Mouse (Mus musculus) stomach, embryonic 14.5 days (tissue): ENCODE data around the gene Gm20388. TPM values are rescaled to one million over a fixed set of nuclear protein-coding genes. Genes with fewer than 3 reads are reported as not detected.

Experiments
- ATAC-seq: fragments of 200-750 bp; cut with Nextera tagmentation; 2 replicates; pipeline ENCODE4 v1.8.0; 2017; ENCODE audit warnings: low read depth, moderate TSS enrichment; ENCODE audit not compliant: insufficient number of reproducible peaks, insufficient read depth, low FRiP score
- H3K27ac ChIP-seq: fragments of 300-500 bp; sonication (generic); 2 replicates; pipeline ENCODE4 v1.5.1; 2014; ENCODE audit warnings: mild to moderate bottlenecking, low read length, moderate library complexity, mixed read lengths
- H3K27me3 ChIP-seq: fragments of 300-500 bp; sonication (generic); 2 replicates; pipeline ENCODE4 v1.6.1; 2014; ENCODE audit warnings: low read length, control low read depth, mixed read lengths; ENCODE audit not compliant: control insufficient read depth, insufficient read depth
- H3K36me3 ChIP-seq: fragments of 300-500 bp; sonication (generic); 2 replicates; pipeline ENCODE4 v1.6.1; 2014; ENCODE audit warnings: mild to moderate bottlenecking, control low read depth, low read length, moderate library complexity, mixed read lengths; ENCODE audit not compliant: control insufficient read depth, insufficient read depth
- H3K4me1 ChIP-seq: fragments of 300-500 bp; sonication (generic); 2 replicates; pipeline ENCODE4 v1.6.1; 2014; ENCODE audit warnings: low read length, control low read depth, mixed read lengths; ENCODE audit not compliant: control insufficient read depth, insufficient read depth
- H3K4me2 ChIP-seq: fragments of 300-500 bp; sonication (generic); replicated peaks from 2 replicates; pipeline ENCODE4 v1.6.1; 2014; ENCODE audit warnings: low read depth, low read length, control low read depth
- H3K4me3 ChIP-seq: fragments of 300-500 bp; sonication (generic); 2 replicates; pipeline ENCODE4 v1.5.1; 2014; ENCODE audit warnings: low read depth, low read length, control low read depth
- H3K9ac ChIP-seq: fragments of 300-500 bp; sonication (generic); replicated peaks from 2 replicates; pipeline ENCODE4 v1.6.1; 2014; ENCODE audit warnings: low read depth, mild to moderate bottlenecking, control low read depth, low read length, moderate library complexity, mixed read lengths
- H3K9me3 ChIP-seq: fragments of 300-500 bp; sonication (generic); 2 replicates; pipeline ENCODE4 v1.6.1; 2016; ENCODE audit warnings: low read depth, low read length, control low read depth; ENCODE audit not compliant: control insufficient read depth
- WGBS: fragments of 180-500 bp; shearing (Covaris S2); extraction: QIAGEN DNeasy Blood & Tissue Kit; methylation state at CpG from one replicate; pipeline ENCODE4 v1.1.7; 2014; 5-methylcytosine and 5-hydroxymethylcytosine counted together
- polyA plus RNA-seq: library from polyadenylated mRNA; unstranded; fragments of >200 nt; fragmentation: Nextera tagmentation; extraction: Ambion mirVana; gene quantifications from 2 replicates; pipeline ENCODE4 v1.2.1, GENCODE M21; 2014

The Gm20388 gene
- polyA plus RNA-seq, 1 experiment from 2014 or later: 11.4 TPM

DNA sequence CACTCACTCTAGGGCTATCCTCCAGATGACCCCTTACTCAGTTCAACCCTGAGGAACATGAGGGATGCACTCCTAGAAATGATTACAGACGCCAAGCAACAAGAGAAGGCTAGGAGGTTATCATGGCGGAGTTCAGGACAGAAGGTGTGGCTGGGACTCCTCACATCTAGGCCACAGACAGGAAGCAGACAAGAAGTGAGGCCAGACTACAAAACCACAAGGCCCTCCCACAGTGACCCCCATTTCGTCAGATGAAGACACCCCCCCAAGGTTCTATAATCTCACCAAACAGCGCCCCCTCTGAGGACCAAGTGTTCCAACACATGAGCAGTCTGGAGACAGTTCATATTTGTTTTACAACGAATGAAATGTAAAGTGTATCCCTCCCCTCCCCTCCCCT lies 2286.7 kb downstream of the Gm20388 start:
- Histone ChIP-seq H3K36me3 (no peaks in the 10 kb centered on the region), H3K4me1 (peaks cover 4% of the 10 kb centered on the region; the same call in 1 of the 2 replicates), H3K27me3 (no peaks in the 10 kb centered on the region), H3K4me3 (no peak overlapping the region), H3K9me3 (no peaks in the 10 kb centered on the region), H3K4me2 (no peak overlapping the region), H3K27ac (no peak overlapping the region), H3K9ac (no peak overlapping the region)
- ATAC-seq: no peak
- 59% methylated on average over 5 of the region's 5 CpGs for WGBS

DNA sequence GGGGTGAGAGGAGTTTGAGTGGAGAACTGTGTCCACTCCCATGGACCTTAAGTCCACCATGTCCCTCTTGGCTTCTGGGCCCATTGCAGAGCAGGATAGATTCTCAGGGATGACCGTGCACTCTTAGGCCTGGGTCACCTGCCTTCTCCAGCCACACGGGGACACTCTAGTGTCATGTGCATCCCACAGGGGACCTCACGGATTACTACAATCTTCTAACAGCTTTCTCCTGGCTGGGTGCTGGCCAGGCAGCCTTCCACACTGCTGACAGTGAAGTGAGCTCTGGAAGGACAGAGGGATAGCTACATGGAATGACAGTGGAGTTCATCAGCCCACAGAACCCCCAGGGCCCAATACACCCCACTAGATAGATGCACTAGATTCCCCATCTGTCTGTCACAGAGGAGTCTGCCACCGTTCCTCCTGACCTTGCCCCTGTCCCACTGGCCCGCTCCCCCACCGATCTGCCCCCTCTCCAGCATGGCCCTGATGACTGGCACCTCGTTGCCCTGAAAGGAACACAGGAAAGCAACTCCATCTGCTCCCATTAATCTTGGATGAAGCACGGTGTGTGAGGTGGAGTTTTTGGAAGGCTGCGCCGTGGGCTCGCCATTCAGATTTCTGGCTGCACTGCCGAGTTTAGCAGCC lies 2287.9 kb downstream of the Gm20388 start:
- H3K4me3 ChIP-seq: no peak overlapping the region
- no peak overlapping the region for H3K27ac ChIP-seq
- no peaks in the 10 kb centered on the region for H3K27me3 ChIP-seq
- H3K4me2 ChIP-seq: no peak overlapping the region
- ATAC-seq: no peak
- H3K36me3 ChIP-seq: no peaks in the 10 kb centered on the region
- 73% methylated on average over 12 of the region's 12 CpGs for WGBS
- no peak overlapping the region for H3K9ac ChIP-seq
- H3K4me1 ChIP-seq: peaks cover 4% of the 10 kb centered on the region; the same call in 1 of the 2 replicates
- H3K9me3 ChIP-seq: no peaks in the 10 kb centered on the region

DNA sequence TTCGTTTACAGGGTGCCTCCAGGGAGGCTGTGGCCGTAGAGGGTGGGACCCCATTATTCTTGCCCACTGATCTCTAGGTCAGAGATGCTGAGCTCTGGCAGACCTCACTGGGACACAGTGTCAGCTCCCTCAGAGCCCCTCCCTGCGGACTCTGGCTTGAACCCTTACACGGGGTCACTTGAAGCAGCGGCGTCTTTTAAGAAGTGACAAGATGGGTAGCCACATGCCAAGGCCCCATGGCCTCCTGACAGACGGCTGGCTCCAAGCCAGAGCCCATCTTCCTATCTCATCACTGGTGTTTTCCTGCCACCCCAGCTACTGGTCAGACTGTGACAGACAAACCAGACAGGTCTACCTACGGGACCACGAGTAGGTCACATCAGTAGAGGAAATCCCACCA lies 2288.6 kb downstream of the Gm20388 start:
- no peak for ATAC-seq
- 78% methylated on average over 9 of the region's 9 CpGs for WGBS

DNA sequence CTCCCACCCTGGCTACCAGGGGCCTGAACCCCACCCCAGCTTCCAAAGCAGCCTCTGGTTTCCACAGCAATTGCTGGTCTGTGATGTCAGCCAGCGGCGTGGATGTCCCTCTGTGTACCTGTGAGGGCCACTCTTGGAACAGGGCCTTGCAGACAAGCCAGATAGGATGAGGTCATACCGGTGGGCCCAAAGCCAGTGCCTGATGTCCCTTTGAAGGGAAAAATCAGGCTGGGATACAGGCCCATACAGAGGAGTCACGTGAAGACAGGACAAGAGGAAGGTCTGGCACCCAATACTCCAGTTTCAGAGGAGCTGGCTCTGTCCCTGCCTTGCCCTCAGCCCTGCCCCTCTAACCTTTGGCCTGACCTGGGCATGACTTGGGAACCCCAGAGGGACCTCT lies 2289.2 kb downstream of the Gm20388 start:
- WGBS: 96% methylated on average over 4 of the region's 4 CpGs
- H3K4me1 ChIP-seq: no peaks in the 10 kb centered on the region
- H3K9me3 ChIP-seq: no peaks in the 10 kb centered on the region
- H3K4me2 ChIP-seq: no peak overlapping the region
- H3K4me3 ChIP-seq: no peak overlapping the region
- no peaks in the 10 kb centered on the region for H3K27me3 ChIP-seq
- no peaks in the 10 kb centered on the region for H3K36me3 ChIP-seq
- H3K9ac ChIP-seq: no peak overlapping the region
- no peak for ATAC-seq
- H3K27ac ChIP-seq: no peak overlapping the region

More for the DNA sequence above, 2288.6 kb downstream of the Gm20388 start:
- Histone ChIP-seq H3K4me2 (no peak overlapping the region), H3K9ac (no peak overlapping the region), H3K27me3 (no peaks in the 10 kb centered on the region), H3K9me3 (no peaks in the 10 kb centered on the region), H3K27ac (no peak overlapping the region), H3K4me3 (no peak overlapping the region), H3K4me1 (no peaks in the 10 kb centered on the region), H3K36me3 (no peaks in the 10 kb centered on the region)

DNA sequence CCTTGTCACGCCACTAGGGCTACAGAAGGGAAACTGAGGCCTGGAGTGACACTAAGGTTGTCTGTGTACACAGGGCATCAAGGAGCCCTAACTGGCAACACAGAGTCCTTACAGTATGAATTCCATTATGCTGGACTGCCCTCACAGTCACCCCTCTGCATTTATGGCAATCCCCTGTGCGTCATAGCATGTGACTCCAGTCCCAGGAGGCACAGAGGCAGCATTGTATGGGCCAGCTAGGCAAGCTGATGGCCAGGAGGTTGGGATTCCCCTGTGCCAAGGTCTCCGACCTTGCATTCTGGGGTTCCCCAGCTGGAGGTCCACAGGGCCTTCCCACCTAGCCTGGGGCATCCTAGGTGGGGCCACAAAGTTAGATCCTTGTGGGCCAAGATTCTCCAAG lies 2300.9 kb downstream of the Gm20388 start:
- H3K4me1 ChIP-seq: no peaks in the 10 kb centered on the region
- no peak for ATAC-seq
- no peak overlapping the region for H3K9ac ChIP-seq
- 79% methylated on average over 3 of the region's 3 CpGs for WGBS
- H3K9me3 ChIP-seq: no peaks in the 10 kb centered on the region
- H3K27me3 ChIP-seq: no peaks in the 10 kb centered on the region
- no peaks in the 10 kb centered on the region for H3K36me3 ChIP-seq
- H3K4me2 ChIP-seq: no peak overlapping the region
- H3K27ac ChIP-seq: no peak overlapping the region
- H3K4me3 ChIP-seq: no peak overlapping the region

DNA sequence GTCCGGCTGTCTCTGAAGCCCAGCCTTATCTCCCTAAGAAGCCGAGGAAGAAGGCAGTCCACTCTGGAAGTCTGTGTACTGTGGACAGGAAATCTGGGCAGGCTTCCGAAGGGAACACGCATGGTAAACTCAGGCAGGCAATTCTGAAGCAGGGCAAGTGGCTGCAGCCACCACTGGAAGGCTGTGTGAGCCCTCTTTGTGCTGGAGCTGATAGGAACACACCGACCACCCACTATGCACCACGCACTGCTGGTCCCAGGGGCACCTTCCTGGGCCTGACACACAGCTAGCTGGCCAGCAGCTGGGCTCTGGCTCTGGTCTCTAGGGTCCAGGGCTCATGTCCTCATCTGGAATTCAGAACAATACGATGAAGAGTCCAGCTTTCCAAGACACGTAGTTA lies 2305.0 kb downstream of the Gm20388 start:
- no peaks in the 10 kb centered on the region for H3K9me3 ChIP-seq
- H3K4me1 ChIP-seq: no peaks in the 10 kb centered on the region
- H3K9ac ChIP-seq: no peak overlapping the region
- H3K27ac ChIP-seq: no peak overlapping the region
- no peak overlapping the region for H3K4me2 ChIP-seq
- WGBS: 65% methylated on average over 8 of the region's 8 CpGs
- no peaks in the 10 kb centered on the region for H3K27me3 ChIP-seq
- no peak for ATAC-seq
- no peaks in the 10 kb centered on the region for H3K36me3 ChIP-seq
- H3K4me3 ChIP-seq: no peak overlapping the region

DNA sequence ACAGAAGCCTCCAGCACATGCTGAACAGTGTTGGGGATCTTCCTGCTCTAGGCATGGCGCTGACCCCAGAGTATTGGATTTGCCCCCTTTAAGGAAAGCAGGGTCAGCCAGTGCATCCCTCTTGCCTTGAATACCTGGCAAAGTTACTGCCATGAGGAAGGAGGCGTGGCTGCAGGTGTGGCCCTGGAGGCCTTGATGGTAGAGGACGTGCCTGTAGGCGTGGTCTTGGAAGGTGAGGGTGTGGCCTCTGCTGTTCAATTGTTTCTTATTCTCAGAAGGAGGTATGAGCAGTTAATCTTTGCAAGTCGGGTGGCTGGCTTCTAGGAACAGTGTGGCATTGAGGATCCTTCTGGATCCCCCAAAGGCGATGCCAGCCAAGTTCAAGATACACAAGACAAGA lies 2305.8 kb downstream of the Gm20388 start:
- 68% methylated on average over 6 of the region's 6 CpGs for WGBS
- ATAC-seq: no peak
- Histone ChIP-seq H3K27me3 (no peaks in the 10 kb centered on the region), H3K27ac (no peak overlapping the region), H3K36me3 (no peaks in the 10 kb centered on the region), H3K4me2 (no peak overlapping the region), H3K9me3 (no peaks in the 10 kb centered on the region), H3K4me3 (no peak overlapping the region), H3K4me1 (no peaks in the 10 kb centered on the region), H3K9ac (no peak overlapping the region)

DNA sequence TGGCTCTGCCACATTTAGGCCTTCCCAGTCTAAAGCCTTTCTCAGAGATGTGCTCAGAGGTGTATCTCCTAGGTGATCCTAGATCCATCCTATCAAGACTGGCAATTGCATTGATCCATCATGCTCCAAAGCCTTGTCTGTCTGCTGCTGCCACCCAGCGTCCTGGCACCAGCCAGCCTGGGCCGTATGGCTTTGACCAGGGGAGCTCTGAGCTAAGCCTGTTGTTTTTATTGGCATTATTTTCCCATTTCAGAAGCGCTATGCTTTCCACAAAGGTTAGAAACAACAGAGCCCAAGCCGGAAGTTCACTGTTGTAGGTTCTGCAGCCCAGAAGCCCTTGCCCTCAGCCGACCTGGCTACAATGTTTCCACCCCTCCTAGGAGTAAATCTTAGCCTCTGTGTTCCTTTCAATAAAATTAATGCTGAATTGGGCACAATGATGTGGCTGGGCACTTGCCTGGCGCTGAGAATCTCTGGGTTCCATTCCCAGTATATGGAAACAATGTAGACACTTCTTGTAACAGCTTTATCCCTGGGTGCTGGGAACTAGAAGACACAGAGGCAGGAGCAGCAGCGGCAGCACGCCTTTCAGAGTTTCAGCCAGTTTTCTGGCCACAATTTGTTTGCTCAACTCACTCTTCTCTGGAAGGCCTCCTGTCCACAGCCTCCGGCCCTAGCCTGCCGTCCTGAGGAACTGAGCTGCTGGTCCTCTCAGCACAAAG lies 2307.0 kb downstream of the Gm20388 start:
- WGBS: 78% methylated on average over 10 of the region's 10 CpGs
- H3K4me2 ChIP-seq: no peak overlapping the region
- no peak for ATAC-seq

More for the DNA sequence above, 2307.0 kb downstream of the Gm20388 start:
- no peaks in the 10 kb centered on the region for H3K27me3 ChIP-seq
- no peaks in the 10 kb centered on the region for H3K36me3 ChIP-seq
- no peaks in the 10 kb centered on the region for H3K9me3 ChIP-seq
- no peak overlapping the region for H3K4me3 ChIP-seq
- H3K27ac ChIP-seq: no peak overlapping the region
- H3K4me1 ChIP-seq: no peaks in the 10 kb centered on the region
- no peak overlapping the region for H3K9ac ChIP-seq
